Comparison of ENCODE assay signal across 10 mouse cellular contexts in the genomic region with DNA sequence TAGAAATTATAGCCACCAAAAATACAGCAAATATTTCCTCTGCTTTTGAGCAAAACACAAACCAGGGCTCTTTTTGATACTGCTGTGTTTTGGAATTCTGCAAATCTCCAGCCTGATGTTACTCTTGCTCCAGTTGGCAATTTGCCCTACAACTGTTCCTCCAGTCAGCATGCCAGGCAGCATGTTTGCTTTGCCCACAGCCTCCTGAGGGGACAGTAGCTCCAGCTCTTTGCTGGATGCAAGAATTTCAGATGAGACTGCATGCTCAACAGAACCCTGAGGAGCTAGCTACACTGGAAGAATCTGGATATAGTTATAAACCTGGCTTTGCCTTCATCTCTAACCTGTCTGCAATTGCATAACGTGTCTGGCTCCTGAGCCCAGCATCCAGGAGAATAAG.
DNase-seq lines count a peak whose midpoint lies in the region; ATAC-seq lines count a peak whose summit lies in the region.
"Had no signal": no experiment of that assay in that cellular context is flagged by ENCODE, and none has a peak within 500 bp of the region (broad histone marks: within the 10 kb centered on the region; RNA-seq: fewer than 3 reads in every experiment).

No protein-coding gene starts in this region.

- H3K4me2 ChIP-seq in kidney, embryonic 14.5 days (replicated peaks; ENCODE audit: low read depth, low read length) = no peak overlapping the region
- H3K4me2 ChIP-seq: neural tube, embryonic 12.5 days had no signal

- H3K9me3 ChIP-seq in kidney, embryonic 14.5 days (ENCODE audit: control insufficient read depth, low read length) = no peaks in the 10 kb centered on the region
- H3K9me3 ChIP-seq: neural tube, embryonic 12.5 days had no signal

- no peak overlapping the region for H3K27ac ChIP-seq in kidney, embryonic 14.5 days (ENCODE audit: low read depth, low read length)
- H3K27ac ChIP-seq: neural tube, embryonic 12.5 days had no signal

- DNase-seq in adrenal gland, postnatal 14 days = peak; percentile 47
- DNase-seq in adrenal gland, adult 8-10 months = no peak
- peak; percentile 29 for DNase-seq in kidney, adult 18-20 months
- peak; percentile 44 for DNase-seq in 3T3-L1 (ENCODE audit: low read depth, low spot score)
- DNase-seq in kidney, postnatal 36 days = peak; percentile 48 to 71
- no peak for DNase-seq in thymus, postnatal 0 days (ENCODE audit: low spot score)
- DNase-seq in MN1 (ENCODE audit: low spot score) = no peak

- H3K9ac ChIP-seq in kidney, embryonic 14.5 days (ENCODE audit: low read depth, low read length) = no peak overlapping the region
- H3K9ac ChIP-seq: neural tube, embryonic 12.5 days had no signal

- no peaks in the 10 kb centered on the region for H3K27me3 ChIP-seq in kidney, embryonic 14.5 days (ENCODE audit: control insufficient read depth, insufficient read depth, low read length)
- H3K27me3 ChIP-seq: neural tube, embryonic 12.5 days had no signal

- no peak for ATAC-seq in kidney, embryonic 14.5 days (ENCODE audit: low FRiP score, low TSS enrichment)

- no peaks in the 10 kb centered on the region for H3K4me1 ChIP-seq in kidney, embryonic 14.5 days (ENCODE audit: control insufficient read depth, insufficient read depth, low read length)
- H3K4me1 ChIP-seq: neural tube, embryonic 12.5 days had no signal

- 66% methylated on average over 1 of the region's 1 CpGs for WGBS in kidney, embryonic 14.5 days

- no peak overlapping the region for H3K4me3 ChIP-seq in kidney, embryonic 14.5 days (ENCODE audit: low read length)
- H3K4me3 ChIP-seq: erythroblast, embryonic 14.5 days; neural tube, embryonic 12.5 days had no signal

- H3K36me3 ChIP-seq in kidney, embryonic 14.5 days (ENCODE audit: control insufficient read depth, insufficient read depth, low read length) = no peaks in the 10 kb centered on the region
- H3K36me3 ChIP-seq: neural tube, embryonic 12.5 days had no signal

Comparison
In these comparisons a context has a peak if more than half of its experiments do, and no peak if none do; other contexts are left out.
1. DNase-seq: peak in adrenal gland, postnatal 14 days (single experiment), kidney, adult 18-20 months (single experiment), 3T3-L1 (single experiment) and kidney, postnatal 36 days (2 of 2); none in adrenal gland, adult 8-10 months (single experiment), thymus, postnatal 0 days (single experiment) and MN1 (single experiment).